Mouse (Mus musculus) thymus, adult 2 months (tissue): ENCODE data around the gene Tnfrsf9.

Experiments used
- CTCF ChIP-seq: fragments of 200-500 bp; IDR thresholded peaks from 2 replicates; pipeline ENCODE4 v1.5.1; 2012; ENCODE audit warnings: mild to moderate bottlenecking, control low read depth, low read length, moderate library complexity, borderline replicate concordance; ENCODE audit not compliant: control insufficient read depth, poor library complexity, insufficient read depth; ENCODE audit errors: extremely low read depth
- POLR2A ChIP-seq: fragments of 200-500 bp; IDR thresholded peaks from 2 replicates; pipeline ENCODE4 v1.6.1; 2012; ENCODE audit warnings: mild to moderate bottlenecking, low read length, control low read depth, moderate library complexity; ENCODE audit not compliant: control insufficient read depth, poor library complexity, insufficient read depth; ENCODE audit errors: extremely low read depth

- TF ChIP-seq CTCF: no peak
- no peak for TF ChIP-seq POLR2A
These were observed 4.0 kb upstream of the Tnfrsf9 start for GRCm38 (mm10) chr4:150910164-150910951.
